Mouse (Mus musculus) thymus, adult 18-20 months (tissue): Measurements from ENCODE around the gene Zbtb1.

Source experiments
- DNase-seq, 2 experiments: peaks; one replicate each; pipeline ENCODE4 v3.0.0; 2022; ENCODE audit warnings: mixed read lengths in 2 of 2

Zbtb1 gene

DNA sequence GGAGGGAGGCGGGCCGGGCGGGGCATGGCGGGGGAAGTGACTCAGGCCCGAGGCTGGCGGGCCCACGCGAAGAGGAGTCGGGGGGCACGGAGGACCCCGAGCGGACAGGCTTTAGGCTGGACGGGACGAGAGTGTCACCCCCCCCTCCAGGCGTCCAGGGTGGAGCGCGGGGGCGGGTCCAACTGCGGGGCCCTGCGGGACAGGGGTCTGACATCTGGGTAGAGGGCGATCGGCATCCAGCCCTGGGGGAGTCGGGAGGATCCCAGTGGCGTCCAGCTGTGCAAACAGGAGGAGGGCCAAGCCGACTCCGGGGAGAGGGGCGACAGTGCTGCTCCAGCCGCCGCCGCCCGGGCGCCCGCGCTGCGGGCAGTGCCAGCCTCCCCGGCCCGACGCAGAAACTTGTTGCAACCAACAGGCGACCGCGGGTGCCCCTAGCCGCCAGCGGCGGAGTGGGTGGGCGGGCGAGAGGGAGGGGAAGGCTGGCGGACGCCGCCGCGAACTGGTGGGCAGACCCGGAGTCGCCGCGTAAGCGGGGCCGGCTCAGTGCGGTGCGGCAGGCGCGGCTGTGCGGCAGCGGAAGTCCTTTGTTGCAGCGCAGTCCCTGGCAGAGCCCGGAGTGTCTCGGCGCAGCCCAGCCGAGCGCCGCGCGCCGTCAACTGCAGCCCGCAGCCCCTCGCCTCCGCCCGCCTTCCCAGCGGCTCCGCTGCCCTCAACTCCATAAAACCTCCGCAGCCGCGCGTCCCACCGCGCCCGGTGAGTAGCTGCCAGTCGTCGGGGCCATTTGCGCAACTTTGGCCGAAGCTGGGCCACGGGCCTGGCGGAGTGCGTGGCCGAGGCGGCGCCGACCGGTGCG is at the start of gene Zbtb1:
Gene Zbtb1, plus strand, starts transcription at position 289 of the 853 bp plus-strand sequence.
- DNase-seq = peak; percentile 78 to 81

DNA sequence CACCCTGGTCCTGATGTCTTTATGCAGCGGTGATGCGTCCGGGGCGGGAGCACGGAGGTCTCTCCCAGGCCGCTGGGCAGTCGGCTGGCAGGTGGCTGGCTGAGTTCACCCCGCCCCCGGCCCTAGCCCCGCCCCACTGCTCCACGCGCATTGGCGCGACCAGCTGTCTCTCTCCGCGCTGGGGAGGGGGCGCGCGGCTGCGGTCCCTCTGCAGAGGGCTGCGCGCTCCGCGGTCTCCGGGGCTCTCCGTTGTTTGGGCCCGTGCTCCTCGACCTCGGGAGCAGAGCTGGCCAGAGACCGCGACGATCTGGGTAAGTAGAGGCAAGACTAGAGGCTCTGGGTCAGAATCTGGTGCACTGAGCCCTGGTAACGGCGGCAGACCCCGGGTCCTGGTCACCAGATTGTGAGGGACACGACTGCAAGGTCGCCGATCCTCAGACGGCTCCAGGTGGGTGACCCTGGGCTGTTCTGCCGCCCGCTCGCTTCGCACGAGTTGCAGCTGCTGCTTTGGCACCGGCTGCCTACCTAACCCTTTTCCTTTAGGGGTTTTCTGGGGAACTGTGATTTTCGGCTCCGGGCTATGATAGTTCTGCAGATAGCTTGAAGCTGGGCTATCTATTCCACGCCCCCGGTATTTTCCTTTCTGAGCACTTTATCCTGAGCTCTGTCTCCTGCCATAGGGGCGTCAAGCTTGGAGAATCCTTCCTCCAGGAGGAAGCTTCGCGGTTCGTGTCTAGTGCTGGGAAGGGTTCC is 45.2 kb upstream of the Zbtb1 start, which contains the start of gene Akap5:
Gene Akap5, plus strand, starts transcription at position 213 of the 753 bp plus-strand sequence.
- peak; percentile 30 to 38 for DNase-seq

GRCm38 (mm10) chr12:76326437-76327220 is 43.4 kb upstream of the Zbtb1 start:
- DNase-seq = no peak

GRCm38 (mm10) chr12:76328567-76329354 is 41.3 kb upstream of the Zbtb1 start:
- DNase-seq = no peak

DNA sequence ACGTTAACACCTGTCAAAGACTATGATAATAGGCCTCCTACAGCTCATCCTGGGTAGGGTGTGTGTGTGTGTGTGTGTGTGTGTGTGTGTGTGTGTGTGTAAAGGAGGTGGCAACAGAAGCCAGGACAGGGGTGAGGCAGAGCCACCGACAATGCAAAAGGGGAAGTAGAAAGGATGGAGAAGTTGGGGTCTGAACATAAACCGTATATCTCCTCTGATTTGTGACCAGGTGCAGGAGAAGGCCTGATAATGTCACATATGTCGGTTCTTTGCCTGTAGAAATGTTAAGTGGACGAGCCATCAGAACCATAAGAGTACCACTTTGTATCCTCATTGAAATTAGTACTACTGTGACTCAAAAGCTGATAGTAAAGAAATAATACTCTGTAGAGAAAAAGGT is 36.4 kb upstream of the Zbtb1 start:
- no peak for DNase-seq

DNA sequence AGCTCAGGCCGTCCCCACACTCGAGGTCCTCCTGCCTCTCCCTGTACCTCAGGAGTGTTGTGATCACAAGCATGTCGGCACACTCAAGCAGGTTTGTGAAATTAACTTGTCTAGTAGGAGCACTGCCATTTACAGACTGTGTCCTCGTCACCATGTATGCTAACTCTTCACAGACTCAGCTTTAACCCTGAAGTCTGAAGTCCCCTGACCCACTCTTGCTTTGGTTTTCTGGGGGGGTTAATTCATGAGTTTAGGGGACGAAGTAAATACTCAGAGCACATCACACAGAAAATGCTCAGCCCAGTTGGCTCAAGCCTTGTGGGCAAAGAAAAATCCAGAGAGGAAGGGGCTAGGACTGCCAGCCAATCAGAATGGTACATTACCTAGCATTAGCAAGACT is 34.4 kb upstream of the Zbtb1 start:
- no peak for DNase-seq

GRCm38 (mm10) chr12:76336111-76336965 is 33.7 kb upstream of the Zbtb1 start:
- DNase-seq = no peak

- no peak for DNase-seq
These were observed 29.0 kb upstream of the Zbtb1 start for GRCm38 (mm10) chr12:76341080-76341479.

GRCm38 (mm10) chr12:76345759-76346455 is 24.2 kb upstream of the Zbtb1 start:
- DNase-seq = peak in 1 of 2 experiments; percentile 30

- no peak for DNase-seq
These were observed 20.3 kb upstream of the Zbtb1 start for GRCm38 (mm10) chr12:76349680-76350220.

- no peak for DNase-seq
These were observed 9.2 kb upstream of the Zbtb1 start for GRCm38 (mm10) chr12:76360868-76361267.

DNA sequence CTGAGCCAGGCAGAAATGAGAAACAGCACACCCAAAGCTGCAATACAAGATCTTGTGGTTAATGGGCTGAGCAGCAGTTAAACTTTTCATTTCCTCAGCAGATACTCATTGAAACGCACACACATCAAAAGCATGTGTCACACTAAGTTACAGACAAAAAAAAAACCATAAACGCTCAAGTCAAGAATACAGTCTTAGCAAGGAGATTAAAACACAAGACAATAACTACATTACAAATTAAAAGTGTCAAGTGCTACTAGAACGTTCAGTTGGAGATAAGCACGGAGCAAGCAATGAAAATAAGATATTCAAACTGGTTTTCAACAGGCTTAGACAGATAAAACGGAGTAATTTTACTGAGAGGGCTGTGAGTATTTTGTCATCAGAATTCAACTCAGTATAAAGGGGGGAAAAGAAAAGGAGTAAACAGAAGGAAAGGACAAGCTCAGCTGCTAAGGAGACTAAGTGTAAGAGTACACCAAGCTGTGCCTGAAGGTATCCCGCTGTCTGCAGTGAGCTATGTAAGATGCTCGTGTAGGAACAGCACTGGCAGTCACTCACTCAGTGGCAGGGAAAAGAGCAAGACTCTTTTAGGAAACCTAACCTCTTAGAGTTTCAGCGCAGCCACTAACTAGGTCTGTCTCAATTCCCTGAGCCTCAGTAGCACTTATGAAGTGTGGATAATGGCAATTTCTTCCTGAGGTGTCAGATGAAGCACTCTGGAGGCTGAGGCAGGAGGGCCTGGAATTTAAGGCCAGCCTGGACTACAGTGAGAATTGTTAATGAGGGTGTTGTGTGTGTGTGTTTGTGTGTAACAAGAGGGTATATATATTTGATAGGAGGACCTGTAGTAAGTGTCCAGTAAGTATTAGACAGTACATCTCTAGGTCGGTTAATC is 8.4 kb upstream of the Zbtb1 start:
- no peak for DNase-seq

DNA sequence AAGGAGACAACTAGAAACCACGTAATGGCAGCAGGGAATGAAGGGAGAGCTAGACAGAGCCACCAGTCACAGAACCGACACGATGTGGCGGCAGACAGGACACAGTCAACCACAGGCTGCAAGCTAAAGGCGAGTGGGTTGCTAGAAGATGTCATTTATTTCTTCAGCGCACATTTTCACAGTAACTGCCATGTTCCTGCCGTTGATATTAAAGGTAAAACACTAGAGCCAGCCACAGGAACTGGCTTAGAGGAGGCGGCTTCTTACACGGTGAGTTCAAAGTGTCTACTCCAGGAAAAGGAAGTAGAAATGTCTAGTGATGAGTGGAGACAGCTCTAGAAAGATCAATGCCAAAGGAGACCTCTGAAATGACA is 7.8 kb upstream of the Zbtb1 start:
- DNase-seq = no peak

GRCm38 (mm10) chr12:76366276-76366675 is 3.8 kb upstream of the Zbtb1 start:
- no peak for DNase-seq

DNA sequence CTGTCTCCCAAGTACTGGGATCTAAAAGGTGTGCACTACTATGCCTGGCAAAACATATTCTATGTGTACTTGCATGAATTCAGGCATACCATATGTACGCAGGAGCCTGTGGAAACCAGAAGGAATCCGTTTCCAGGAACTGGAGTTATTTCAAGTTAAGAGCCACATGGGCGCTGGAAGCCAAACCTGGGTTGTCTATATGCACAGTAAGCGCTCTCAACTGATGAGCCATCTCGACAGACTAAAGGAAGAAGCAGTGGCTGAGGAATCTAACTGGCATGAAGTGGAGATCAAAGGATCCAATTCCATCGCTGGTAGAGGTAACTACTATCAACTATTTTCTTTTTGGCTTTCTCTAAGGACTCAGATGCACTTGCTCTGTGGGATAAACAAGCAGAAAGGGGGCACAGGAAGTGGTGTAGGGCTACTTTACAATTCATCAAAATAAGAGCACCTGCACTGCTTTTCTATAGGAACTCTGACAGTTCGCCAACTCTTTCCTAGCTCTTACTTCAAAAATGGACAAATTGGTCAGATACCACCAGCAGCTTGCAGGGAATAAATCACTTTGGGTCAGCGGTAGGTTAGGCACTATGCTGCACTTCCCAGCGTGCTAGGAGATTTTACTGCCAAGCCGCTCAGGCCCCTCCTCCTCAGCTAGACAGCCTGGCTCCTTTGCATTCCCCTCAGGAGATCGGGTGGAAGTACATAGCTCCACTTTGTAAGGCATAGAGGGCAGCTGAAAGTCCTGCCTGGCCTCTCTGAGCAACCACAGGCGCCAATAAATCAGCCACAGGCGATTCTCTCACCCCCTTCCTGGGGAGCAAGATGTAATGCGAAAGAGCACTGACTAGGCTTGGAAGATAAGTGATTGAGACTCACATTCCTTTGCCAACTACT is 2.7 kb upstream of the Zbtb1 start:
- no peak for DNase-seq

DNA sequence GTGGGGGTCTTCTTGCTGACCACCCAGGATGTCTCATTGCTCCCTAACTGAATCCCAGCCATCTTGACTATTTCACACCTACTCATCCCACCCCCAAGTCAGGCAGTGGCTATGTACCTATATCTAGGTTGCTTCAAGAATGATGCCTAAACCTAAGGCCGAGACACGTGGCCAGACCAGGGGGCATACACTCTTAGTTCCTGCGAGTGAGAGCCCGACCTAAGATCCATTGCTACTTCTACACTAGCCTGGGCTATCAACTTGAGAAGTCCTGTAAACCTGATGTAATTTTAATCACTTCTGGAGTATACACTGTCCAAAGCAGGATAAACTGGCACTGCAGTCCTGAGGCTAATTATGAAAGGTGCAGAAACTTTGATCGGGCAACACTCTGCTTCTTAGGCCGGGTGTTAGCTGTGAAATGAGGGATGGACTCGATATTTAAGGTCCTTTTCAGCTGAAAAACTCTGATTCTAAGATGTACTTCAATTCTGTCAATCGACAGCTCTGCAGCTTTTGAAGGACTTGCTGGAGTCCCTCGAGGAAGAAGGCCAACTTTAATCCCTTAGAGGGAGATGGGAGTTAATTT is 1.8 kb upstream of the Zbtb1 start:
- DNase-seq = no peak

GRCm38 (mm10) chr12:76368790-76369205 is 1.3 kb upstream of the Zbtb1 start:
- no peak for DNase-seq
